Mouse (Mus musculus): ENCODE data around the gene Vwa7.
"Not testable (repeated sequence)": the region's sequence is repeated elsewhere in the genome, so short reads cannot be mapped to it uniquely, and the experiment has no call there.

Gene Vwa7

DNA sequence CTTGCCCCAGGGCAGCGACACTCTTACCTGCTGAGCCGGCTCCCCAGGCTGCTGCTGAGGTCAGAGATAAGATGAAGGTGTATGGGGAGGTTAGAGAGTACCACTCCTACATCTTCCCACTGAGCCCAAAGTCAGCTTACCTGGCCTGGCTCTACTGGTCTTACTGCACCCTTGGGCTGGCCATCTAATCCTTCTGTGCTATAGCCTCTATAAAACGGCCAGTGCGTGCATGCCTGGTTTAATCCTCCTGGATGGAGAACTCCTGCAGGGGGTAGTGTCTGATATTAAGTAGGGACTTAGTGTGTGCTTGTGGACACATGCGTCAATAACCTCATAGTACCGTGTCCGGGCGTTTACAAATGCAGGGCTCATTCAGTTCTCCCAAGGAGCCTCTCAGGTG is 4.2 kb downstream of the Vwa7 start:
- in situ Hi-C loops (cut with MboI; ENCODE audit: low sequenced_read_pairs) = no loop called here

DNA sequence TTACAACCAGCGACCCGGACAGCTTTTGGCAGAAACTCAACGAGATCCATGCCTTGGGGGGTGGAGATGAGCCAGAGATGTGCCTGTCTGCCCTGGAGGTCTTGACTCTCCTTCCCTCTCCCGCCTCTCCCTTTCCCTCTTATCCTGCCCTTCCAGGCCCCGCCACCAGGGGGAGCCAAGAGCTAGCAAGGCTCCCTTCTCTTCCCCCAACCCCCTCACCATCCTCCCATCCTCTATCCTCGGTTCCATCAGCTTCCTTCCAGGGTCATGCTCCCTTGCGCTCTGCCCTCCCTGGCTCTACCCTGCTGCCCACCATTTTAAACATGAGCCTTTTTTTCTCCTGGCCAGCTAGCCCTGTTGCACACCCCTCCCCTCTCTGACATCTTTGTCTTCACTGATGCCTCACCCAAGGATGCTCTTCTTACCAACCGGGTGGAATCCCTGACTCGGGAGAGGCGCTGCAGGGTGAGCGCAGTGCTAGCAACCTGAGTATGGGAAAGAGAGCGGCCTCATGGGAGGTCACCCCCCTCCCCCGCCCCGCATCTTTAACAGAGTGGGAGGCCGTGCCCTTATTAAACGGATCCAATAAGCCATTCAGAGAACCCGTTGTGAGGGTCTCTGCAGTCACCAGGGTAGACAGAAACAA is 4.9 kb downstream of the Vwa7 start:
- in situ Hi-C loops (cut with MboI; ENCODE audit: low sequenced_read_pairs) = no loop called here

DNA sequence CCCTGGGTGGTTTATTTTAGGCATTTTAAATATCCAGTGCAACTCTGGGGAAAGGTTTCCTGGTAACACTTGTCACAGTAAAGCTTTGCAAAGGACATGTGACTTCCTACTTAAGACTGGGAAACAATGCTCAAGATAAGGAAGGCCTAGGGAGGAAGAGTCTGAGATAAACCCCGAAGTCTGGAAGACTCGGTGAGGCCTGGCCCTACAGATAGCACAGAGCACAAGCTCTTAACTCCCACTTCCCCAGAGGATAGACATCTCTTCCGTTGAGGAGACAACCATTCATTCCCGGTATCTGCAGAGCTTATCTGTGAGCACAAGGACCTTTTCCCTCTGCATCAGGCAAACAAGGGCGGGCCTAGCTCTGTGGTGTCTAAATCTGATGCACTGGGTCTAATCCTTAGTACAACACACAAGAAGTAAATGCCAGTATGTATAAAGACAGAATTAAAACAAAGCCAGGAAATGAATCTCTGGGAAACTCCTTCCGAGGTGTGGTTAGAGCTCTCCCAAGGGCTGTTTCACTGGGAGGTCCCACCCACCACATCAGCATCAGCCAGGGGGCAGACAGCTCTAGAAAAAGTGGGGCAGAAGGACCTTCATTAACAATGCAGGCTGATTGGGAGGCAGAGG is 5.6 kb downstream of the Vwa7 start:
- in situ Hi-C loops (cut with MboI; ENCODE audit: low sequenced_read_pairs) = no loop called here

DNA sequence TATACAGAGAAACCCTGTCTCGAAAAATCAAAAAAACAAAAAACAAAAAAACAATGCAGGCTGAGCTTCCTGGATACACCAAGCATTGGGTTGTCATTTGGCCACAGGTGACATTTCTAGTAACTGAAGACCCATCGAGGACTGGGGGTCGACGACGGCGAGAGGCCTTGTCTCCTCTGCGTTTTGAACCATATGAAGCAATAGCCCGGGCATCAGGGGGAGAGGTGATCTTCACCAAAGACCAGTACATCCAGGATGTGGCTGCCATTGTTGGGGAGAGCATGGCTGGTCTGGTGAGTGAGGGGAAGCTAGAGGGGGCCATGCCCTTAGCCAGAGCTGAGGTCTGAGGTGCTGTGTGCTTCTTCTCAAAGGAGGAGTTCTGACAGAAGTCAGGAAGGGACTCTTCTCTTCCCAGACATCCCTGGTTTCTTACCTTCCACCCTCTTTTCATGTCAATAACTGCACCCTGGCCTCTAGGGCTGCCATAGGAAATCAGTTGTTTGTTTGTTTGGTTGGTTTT is 6.2 kb downstream of the Vwa7 start:
- in situ Hi-C loops (cut with MboI; ENCODE audit: low sequenced_read_pairs) = no loop called here

DNA sequence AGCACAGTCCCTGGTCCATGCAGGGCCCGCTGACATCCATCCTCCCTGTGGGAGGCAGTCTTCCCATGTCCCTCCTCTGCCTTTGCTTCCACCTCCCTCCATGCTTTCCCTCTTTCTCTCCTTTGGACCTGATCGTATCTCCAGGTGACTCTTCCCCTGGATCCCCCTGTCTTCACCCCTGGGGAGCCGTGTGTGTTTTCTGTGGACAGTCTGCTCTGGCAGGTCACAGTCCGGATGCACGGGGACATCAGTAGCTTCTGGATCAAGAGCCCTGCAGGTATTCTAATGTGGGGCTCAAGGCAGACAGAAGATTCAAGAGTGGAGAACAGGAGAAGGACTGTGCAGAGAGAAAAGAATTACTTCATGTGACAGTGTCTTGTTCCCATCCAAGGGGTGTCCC is 6.8 kb downstream of the Vwa7 start:
- in situ Hi-C loops (cut with MboI; ENCODE audit: low sequenced_read_pairs) = no loop called here

GRCm38 (mm10) chr17:35023756-35024155 is 7.4 kb downstream of the Vwa7 start:
- in situ Hi-C loops (cut with MboI; ENCODE audit: low sequenced_read_pairs) = no loop called here

DNA sequence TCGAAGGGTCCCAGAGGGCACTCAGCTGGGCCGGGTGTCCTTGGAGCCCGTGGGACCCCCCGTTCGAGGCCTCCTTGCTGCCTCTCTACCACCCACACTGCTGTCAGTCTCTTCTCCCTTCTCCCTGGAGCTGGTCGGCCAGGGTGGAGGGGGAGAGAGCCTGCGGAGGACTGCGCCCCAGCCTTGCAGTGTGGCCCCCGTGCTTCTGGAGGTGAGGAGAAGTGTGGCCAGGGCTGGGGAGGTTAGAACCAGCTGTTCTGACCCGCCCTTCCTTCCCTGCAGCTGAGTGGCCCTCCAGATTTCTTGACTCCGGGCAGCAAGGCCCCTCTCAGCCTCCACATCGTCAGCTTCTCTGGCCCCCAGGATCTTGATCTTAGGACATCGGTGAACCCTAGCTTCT is 7.9 kb downstream of the Vwa7 start:
- in situ Hi-C loops (cut with MboI; ENCODE audit: low sequenced_read_pairs) = no loop called here

GRCm38 (mm10) chr17:35024691-35025488 is 8.5 kb downstream of the Vwa7 start:
- in situ Hi-C loops (cut with MboI; ENCODE audit: low sequenced_read_pairs) = no loop called here

- in situ Hi-C loops (cut with MboI; ENCODE audit: low sequenced_read_pairs) = no loop called here
Measured at GRCm38 (mm10) chr17:35026206-35026605, 9.8 kb downstream of the Vwa7 start.

DNA sequence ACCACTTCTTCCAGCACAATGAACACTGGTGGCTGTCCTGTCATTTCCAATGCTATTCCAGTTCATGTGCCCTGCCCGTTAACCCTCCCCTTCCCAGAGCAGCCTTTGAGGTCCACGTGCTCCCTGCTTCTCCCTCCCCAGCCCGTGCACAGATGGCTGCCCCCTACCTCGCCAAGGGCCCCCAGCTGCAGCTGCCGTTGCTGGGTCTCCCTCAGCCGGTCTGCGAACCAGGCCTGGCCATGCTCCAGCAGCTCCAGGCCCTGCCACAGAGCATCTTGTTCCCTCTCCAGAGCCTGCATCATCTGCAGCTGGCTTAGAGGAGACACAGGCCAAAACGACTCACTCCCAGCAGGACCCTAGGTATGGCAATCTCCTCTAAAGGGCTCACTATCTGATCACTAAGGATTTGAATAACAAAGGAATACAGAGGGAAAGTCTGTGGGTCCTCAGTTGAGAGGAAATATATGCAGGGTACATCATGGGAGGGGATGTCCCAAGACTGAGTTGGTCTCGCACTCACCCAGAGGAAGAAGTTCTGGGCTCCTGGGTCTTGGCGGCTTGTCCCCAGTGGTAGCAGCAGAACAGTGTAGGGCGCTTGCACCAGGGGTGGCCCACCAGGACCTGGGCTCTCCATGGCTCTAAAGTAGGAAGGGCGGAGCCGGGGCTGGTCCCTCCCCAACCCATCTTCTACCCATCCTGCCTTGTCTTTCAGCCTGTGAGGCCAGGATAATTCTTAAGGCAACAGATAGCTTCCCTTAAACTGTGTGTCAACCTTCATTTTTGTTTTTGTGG is 11.1 kb downstream of the Vwa7 start, which contains the start of gene Sapcd1:
Gene Sapcd1, minus strand, starts transcription at position 740 of the 792 bp plus-strand sequence.
- in situ Hi-C loops (cut with MboI; ENCODE audit: low sequenced_read_pairs) = no loop called here

- in situ Hi-C loops (cut with MboI; ENCODE audit: low sequenced_read_pairs) = no loop called here
Measured at GRCm38 (mm10) chr17:35028315-35028714, 11.9 kb downstream of the Vwa7 start.

GRCm38 (mm10) chr17:35029691-35030532 is 13.5 kb downstream of the Vwa7 start:
- in situ Hi-C loops (cut with MboI; ENCODE audit: low sequenced_read_pairs) = no loop called here

DNA sequence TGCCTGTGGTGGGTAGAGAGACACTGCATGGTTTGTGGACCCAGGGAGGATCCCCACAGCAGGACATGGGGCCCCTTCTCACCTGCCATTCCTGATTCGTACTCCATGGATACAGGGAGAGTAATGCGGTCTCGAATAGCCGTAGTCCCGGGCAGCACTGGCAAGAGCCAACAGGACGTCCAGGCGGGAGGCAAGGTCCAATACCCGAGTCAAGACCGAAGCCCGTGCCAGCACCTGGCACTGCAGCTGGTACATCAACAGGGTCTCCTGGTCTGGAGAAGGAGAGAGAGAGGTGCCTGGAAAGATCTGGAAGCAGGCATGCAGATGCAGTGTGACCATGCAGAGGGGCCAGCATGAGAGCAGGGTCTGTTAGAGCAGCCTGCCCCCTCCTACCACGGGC is 14.9 kb downstream of the Vwa7 start:
- in situ Hi-C loops (cut with MboI; ENCODE audit: low sequenced_read_pairs) = no loop called here

GRCm38 (mm10) chr17:35031880-35032279 is 15.5 kb downstream of the Vwa7 start:
- in situ Hi-C loops (cut with MboI; ENCODE audit: low sequenced_read_pairs) = no loop called here

DNA sequence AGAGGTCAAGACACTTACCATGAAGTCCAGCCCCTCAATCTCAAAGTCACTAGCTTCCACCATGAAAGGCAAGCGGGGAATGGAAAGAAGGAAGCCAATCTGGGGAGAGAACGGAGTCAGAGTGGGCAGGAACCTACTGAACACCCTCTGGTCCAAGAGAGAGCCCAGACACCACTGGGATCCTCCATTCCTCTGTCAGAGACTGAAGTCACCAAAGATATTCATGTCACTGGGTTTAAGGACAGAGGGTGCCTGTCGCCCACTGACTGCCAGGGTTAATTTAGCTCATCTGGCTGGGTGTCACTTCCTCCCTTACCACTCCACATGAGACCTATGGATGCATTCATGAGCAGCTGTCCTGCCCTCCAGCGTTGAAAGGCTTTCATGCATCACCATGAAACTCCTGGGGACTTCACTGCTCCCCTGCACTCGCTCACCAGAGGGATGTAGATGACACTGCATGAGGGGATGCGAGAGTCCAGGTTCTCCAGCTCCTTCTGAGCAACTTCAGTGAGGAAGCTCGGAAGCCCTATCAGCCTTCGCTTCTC is 16.0 kb downstream of the Vwa7 start:
- in situ Hi-C loops (cut with MboI; ENCODE audit: low sequenced_read_pairs) = no loop called here

- in situ Hi-C loops (cut with MboI; ENCODE audit: low sequenced_read_pairs) = not testable (repeated sequence)
Measured at GRCm38 (mm10) chr17:35033703-35034102, 17.3 kb downstream of the Vwa7 start.

DNA sequence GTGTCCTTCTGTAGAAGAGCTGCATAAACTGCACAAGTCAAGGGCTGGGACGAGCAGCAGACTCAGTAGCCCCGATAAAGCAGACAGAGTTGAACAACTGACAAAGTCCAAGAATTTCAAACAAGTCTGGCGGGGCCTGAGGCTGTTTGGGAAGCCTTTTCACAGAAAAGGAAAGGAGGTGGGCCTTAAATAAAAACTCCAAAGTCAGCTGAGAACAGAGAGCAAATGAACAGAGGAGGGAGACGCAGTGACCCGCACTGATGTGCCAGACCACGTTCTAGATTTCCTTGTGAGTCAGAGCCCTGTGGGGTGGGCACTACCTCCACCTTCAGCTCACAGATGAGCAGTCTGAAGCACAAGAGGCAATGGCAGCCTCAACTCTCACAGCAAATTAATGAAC is 18.5 kb downstream of the Vwa7 start:
- in situ Hi-C loops (cut with MboI; ENCODE audit: low sequenced_read_pairs) = no loop called here

DNA sequence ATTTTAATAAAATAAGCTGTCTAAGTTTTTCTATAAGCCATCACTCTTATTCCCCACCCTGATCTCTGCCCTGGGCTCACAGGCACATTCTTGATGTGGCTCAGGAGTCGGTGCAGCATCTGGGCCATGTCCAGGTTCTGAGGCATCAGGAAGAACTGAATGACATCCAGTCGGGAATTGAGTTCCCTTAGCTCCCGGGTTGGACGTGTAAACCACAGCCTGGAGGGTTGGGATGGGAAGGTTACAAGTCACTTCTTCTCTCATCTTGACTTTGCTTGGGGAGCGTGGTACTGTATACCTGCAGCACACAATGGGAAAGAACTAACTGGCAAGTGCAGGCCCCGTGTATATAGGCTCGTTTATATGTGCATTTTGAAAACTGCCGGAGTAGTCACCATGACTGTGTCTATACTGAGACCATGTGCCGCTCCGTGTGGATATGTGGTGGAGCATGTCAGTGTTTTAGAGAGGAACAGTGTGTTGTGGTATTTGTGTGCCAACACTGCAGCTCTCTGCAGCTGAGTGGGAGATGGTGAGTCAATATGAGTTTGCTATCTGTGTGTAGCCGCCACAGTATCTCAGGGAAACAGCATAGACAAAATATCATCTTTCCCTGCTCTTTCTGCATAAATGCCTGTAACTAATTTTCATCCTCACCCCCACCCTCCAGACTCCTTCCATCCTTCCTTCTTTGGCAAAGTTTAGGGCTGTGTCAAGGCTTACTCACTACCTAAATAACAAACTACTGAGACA is 22.9 kb downstream of the Vwa7 start:
- in situ Hi-C loops (cut with MboI; ENCODE audit: low sequenced_read_pairs) = no loop called here

DNA sequence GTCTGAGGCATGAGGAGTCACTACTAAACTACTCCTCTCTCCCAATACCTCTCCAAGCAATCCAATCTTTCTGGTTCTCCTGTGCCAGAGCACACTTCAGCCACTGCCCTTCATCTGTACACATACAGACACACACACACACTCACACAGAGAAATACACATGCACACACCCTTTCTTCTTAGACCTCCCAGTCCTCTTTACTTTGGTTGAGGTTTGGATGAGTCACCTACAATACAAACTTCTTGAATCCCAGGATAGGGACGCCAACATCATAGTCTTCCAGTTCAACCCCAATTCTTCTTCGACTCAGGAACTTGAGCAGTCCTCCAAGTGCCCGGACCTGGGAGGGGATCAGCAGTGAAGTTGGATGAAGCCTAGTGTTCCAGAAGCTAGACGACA is 27.4 kb downstream of the Vwa7 start:
- in situ Hi-C loops (cut with MboI; ENCODE audit: low sequenced_read_pairs) = no loop called here
